Mouse (Mus musculus) lung, postnatal 25 days (tissue): ENCODE measurements around the gene Ggt1.

Experiments
- DNase-seq: peaks from one replicate; pipeline ENCODE4 v3.0.0; 2022; ENCODE audit warnings: low spot score

Ggt1 gene

DNA sequence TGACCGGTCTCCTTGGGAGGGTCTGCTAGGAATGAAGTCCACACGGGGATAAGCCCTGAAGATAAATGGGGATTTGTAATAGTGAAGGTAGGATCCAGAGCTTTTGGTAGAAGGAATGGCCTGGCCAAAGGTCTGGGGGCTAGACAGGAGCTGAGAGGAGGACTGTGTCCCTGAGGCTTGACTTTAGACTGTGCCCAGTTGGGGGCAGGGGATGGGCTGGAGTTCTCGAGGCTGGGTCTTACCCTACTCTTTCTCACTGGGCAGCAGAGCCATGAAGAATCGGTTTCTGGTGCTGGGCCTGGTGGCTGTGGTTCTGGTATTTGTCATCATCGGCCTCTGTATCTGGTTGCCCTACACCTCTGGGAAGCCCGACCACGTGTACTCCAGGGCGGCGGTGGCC is 12.6 kb downstream of the Ggt1 start:
- no peak for DNase-seq

DNA sequence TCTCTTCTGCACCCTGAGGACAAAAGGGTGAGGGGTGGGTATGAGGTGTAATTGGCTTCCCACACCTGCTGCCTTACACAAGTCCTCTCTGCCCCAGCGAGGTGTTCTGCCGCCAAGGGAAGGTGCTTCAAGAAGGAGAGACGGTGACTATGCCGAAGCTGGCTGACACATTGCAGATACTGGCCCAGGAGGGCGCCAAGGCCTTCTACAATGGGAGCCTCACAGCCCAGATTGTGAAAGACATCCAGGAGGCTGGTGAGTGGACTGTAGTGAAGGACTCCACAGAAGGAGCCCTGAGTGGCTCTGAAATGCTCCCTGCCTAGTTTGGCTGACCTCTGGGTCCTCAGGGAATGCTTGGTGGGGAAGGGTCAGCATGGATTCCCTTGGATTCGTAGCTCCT is 17.7 kb downstream of the Ggt1 start:
- DNase-seq = no peak

DNA sequence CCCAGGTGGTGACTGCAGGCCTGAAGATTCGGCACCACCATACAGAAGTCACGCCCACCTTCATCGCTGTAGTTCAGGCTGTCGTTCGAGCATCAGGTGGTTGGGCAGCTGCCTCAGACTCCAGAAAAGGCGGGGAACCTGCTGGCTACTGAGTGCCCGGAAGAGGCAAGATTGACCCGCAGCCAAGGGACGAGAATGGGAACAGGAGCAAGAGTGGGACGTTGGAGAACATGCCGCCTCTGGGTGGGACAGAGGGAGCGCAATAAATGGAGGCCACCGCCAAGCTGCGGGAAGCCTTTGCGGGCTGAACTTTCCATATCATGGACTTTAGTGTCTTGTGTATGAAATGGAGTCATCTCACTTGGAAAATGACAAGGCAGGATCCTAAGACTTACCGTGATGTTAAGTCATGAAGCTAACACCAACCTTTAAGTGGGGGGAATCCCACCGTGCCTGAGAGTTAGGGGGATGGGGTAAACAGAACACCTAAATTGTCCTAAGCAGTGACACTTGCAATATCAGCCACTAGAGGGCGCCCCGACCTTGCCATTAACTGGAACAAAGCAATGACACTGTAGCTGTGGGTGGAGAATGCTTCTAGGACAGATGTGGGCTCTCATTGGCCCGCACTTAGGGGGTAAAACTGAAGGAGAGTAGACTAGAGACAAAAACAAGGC is 24.6 kb downstream of the Ggt1 start:
- DNase-seq = peak; percentile 87

- no peak for DNase-seq
Observed at GRCm38 (mm10) chr10:75586553-75586879, 25.1 kb downstream of the Ggt1 start.

DNA sequence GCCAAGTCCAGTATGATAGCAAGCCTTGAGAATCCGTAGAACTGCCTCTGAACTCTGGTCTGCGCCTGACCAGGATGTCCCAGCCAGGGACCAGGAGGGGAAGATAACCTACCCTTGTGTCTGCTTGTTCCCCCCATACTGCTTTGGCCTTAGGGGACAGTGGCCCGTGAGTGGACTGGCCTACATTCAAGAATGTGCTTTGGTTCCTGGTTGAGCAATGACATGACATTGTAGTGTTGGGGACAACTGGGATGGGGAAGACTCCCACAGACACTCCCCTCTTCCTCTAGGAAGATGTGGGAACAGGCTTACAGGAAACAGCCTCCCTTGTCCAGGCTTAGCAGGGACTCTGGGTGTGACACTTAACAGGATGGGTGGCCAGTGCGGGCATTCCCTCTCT is 26.4 kb downstream of the Ggt1 start:
- no peak for DNase-seq

- peak; percentile 51 for DNase-seq
Observed at GRCm38 (mm10) chr10:75588336-75588735, 26.9 kb downstream of the Ggt1 start.

DNA sequence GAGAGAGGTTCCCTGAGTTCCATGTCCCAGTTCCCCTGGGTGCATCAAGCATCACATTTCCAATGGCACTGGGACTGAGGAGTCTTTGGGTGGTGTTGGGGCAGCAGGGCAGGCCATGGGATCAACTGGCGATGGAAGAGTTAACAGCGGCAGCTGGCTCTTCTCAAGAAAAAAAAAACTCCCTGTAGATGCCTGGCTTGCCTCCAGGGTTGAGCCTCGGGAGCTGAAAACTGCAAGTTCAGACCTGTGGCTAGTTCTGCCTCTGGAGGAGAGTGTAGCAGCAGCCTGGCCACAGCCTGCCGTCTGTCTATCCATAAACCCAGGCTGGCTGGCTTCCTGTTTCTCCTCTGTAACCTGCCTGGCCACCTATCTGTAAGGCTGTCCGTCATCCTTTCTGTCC is 27.7 kb downstream of the Ggt1 start, which contains the start of gene Ggt5:
Gene Ggt5, plus strand, starts transcription at position 212 of the 400 bp plus-strand sequence.
- DNase-seq = no peak

- no peak for DNase-seq
Observed at GRCm38 (mm10) chr10:75589651-75590050, 28.2 kb downstream of the Ggt1 start.

- DNase-seq = peak; percentile 91
Observed at GRCm38 (mm10) chr10:75591211-75591894, 29.9 kb downstream of the Ggt1 start.

GRCm38 (mm10) chr10:75592585-75592984 is 31.2 kb downstream of the Ggt1 start:
- DNase-seq = no peak

- DNase-seq = no peak
Observed at GRCm38 (mm10) chr10:75595981-75596380, 34.6 kb downstream of the Ggt1 start.

GRCm38 (mm10) chr10:75600189-75600730 is 38.9 kb downstream of the Ggt1 start:
- DNase-seq = no peak

DNA sequence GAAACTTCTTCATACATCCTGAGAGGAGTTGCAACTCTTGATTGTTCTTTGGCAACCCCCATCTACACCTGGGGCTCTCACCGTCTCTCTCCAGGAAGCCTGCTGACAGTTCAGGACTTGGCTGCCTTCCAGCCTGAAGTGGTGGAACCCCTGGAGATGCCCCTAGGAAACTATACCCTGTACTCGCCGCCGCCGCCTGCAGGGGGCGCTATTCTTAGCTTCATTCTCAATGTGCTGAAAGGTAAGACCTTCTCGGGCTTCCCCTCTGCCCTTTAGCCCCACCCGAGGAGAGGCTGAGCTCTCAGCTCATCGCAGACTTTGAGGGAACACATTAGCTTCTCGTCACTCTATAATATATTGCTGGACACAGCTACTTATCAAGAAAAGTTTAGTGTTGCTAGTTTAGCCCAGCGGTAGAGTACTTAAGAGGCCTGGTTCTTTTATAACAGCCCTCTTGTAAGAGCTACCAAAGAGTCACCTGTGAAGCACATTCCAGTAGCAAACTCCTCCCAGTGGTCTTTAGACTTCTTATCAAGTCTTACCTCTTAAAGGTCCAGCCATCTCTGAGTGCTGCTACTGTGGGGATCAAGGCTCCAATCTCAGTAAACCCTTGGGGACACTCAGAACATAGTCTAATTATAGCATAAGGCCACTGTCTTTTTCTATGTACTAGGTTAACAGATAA is 43.9 kb downstream of the Ggt1 start:
- no peak for DNase-seq

GRCm38 (mm10) chr10:75607253-75607652 is 45.8 kb downstream of the Ggt1 start:
- no peak for DNase-seq

- no peak for DNase-seq
Observed at GRCm38 (mm10) chr10:75608975-75609374, 47.6 kb downstream of the Ggt1 start.

- no peak for DNase-seq
Observed at GRCm38 (mm10) chr10:75610486-75610885, 49.1 kb downstream of the Ggt1 start.

DNA sequence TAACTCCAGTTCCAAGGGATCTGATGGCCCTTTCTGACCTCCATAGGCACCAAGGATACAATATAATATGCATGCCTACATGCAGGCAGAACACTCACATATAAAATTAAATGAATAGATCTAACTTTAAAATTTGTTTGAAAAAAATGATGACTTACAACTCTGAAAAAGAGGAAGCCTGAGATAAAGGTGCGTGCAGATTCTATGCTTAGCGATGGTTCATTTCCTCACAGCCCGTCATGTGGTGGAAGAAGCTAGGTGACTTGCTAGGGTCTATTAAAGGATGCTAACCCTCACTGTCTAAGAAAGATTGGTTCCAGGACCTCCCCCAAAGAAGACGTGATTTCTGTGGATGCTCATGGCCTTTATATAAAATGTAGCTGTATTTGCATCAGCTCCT is 54.6 kb downstream of the Ggt1 start:
- no peak for DNase-seq

GRCm38 (mm10) chr10:75620818-75621217 is 59.4 kb downstream of the Ggt1 start:
- DNase-seq = no peak

DNA sequence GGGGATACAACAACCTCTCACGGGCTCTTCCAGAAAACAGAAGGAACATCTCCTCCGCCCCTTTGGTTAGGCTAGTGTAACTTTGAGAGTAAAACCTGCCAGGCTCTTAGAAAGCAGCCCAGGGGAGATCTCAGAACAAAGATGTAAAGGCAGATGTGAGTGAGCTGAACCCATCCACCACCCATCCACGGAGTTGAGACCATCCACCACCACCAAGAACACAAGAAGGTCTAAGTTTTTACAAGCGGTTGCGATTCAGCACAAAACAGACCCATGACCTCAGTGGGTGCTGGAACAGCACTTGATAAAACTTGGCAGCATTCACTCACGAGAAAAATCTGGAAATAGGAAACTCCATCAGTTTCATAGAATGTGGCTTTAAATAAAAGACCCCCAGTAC is 64.5 kb downstream of the Ggt1 start:
- no peak for DNase-seq

- peak; percentile 63 for DNase-seq
Observed at GRCm38 (mm10) chr10:75626991-75627390, 65.6 kb downstream of the Ggt1 start.

- DNase-seq = no peak
Observed at GRCm38 (mm10) chr10:75627490-75627889, 66.1 kb downstream of the Ggt1 start.

DNA sequence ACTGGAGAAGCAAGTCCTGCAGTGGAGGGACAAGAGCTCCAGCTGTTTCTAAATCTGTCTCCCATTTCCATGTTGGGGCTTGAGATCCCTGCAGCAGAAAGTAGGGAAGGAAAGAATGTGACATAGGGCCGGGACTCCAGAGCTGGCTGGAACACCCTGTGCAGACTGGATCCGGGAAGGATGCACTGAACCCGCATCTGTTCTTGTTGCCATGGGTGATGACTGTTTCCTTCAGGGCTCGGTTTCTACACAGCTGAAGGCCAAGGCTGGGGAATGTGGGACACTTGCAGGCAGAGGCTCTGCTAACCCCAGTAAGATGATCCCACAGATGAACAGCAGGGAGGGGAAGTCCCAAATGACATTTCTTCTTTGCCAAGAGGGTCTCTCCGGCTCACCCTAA is 71.2 kb downstream of the Ggt1 start:
- peak; percentile 25 for DNase-seq

GRCm38 (mm10) chr10:75633048-75633447 is 71.6 kb downstream of the Ggt1 start:
- DNase-seq = no peak
